Mouse (Mus musculus): ENCODE results near the gene Txndc8.

Gene Txndc8

DNA sequence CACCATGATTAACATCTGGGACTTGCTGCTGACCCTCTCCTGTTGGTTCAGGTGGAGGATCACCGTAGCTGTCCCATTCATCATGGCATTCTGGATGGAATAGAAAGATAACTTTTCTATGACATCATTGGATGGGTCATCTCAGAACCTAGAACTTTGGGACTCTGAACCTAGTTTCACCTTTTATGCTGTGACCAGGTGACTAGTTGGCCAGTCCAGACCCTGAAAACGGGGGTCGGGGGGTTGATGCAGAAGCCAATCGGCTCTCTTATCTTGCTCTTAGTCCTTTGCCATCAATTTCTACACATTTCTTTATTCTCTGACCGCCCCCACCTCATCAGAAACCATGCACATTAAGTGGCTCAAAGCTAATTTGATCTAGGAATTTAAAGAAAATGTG is at the start of gene Txndc8:
Txndc8 (minus strand) TSS at position 101 of the 400 bp plus-strand sequence.
- 94% methylated on average over 5 of the region's 5 CpGs for WGBS

GRCm38 (mm10) chr4:58054441-58054840 is 45.5 kb upstream of the Txndc8 start:
- 85% methylated on average over 5 of the region's 5 CpGs for WGBS

- 62% methylated on average over 8 of the region's 8 CpGs for WGBS
Measured at GRCm38 (mm10) chr4:58050746-58051145, 41.8 kb upstream of the Txndc8 start.

DNA sequence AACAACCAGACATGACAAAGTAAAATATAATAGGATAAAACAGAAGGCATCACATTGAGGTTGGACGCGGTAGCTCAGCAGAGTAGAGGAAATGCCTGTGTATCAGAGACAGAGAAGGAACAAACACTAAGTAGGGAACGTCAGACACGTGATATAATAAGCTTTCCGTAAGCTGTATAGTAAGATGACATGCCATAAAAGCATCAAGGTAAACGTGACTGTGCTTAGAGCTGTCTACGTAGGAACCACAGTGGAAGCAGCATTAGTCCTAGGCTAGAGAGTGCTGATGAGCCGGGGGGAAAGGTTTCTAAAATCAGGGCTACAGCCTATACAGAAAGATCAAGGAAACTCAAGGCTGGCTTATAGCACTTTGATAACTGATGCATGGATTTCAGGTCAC is 41.4 kb upstream of the Txndc8 start:
- 81% methylated on average over 8 of the region's 8 CpGs for WGBS

GRCm38 (mm10) chr4:58044833-58045232 is 35.9 kb upstream of the Txndc8 start:
- 91% methylated on average over 6 of the region's 6 CpGs for WGBS

DNA sequence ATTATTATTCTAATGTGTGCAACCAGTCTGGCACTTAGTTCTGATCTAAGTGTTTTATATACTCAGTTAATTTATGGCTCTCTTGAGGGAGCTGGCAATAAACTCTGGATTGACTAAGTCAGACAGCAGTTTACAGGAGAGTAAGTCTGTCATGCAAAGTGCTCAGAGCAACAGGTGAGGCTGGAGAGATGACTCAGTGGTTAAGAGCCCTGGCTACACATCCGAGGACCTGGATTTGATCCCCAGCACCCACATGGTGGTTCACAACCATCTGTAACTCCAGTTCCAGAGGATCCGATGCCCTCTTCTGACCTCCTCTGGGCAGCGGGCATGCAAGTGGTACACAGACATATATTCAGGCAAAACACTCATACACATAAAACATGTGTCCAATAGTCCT is 35.4 kb upstream of the Txndc8 start:
- WGBS, result 94% methylated on average over 3 of the region's 3 CpGs

GRCm38 (mm10) chr4:58040093-58040492 is 31.2 kb upstream of the Txndc8 start:
- WGBS, result 92% methylated on average over 2 of the region's 2 CpGs

GRCm38 (mm10) chr4:58037096-58037705 is 28.3 kb upstream of the Txndc8 start:
- WGBS, result 92% methylated on average over 6 of the region's 6 CpGs

DNA sequence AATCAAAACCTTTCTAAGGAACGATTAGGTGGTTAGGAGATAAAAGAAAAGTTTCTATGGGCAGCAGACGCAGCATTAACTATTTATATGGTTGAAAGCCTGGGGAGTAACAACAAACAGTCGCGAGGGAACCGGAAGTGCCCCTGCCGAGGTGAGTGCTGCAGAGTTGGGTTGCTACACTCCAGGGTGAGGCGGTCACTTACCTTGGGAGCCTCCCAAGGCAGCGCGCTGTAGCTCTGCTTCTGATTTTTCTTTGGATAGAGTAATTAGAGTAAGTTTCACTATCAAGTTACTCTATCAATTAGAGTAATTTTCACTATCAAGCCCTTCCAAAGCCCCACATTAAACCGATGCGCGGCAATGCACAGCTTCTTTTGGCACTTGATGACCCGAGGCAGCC is 25.7 kb upstream of the Txndc8 start:
- 35% methylated on average over 13 of the region's 13 CpGs for WGBS

- 56% methylated on average over 1 of the region's 1 CpGs for WGBS
Measured at GRCm38 (mm10) chr4:58032714-58033113, 23.8 kb upstream of the Txndc8 start.

DNA sequence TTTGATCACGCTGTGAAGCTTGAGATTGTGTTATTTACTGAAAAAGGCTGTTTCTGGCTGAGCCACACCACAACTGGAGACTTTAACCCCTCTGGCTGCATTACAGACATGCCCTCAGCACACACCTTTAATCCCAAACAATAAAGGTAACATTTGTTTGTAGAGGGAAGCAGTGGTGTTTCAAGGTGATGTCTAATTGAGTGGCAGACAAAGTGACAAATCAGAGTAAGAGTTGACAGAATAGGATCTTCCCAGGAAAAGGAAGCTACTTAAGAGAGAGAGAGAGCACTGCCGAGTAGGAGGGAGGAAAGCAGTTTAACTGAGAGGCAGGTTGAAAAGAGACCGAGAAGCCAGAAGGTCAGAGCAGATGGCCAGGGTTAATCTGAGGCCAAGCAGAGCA is 5.4 kb downstream of the Txndc8 start:
- WGBS, result 78% methylated on average over 3 of the region's 3 CpGs

DNA sequence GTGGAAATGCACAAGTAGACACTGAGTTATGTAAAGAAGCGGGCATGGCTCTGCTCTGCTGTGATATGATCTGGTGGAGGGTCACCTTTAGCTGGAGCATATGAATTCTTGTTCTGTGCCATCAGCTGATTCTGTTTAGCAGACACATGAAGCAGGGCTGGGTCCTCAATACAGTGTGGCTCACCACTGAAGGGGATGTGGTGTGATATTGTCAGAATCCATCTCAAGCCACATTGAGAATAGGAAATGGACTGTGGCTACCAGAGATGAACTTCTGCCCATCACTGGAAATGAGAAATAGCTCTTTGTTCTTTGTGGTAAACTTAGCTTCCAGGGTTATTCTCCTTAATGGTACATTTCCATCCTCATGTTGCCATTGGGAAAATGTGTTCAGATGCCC is 17.5 kb downstream of the Txndc8 start:
- WGBS, result 98% methylated on average over 1 of the region's 1 CpGs

- 91% methylated on average over 6 of the region's 6 CpGs for WGBS
Measured at GRCm38 (mm10) chr4:57974400-57975117, 34.4 kb downstream of the Txndc8 start.

DNA sequence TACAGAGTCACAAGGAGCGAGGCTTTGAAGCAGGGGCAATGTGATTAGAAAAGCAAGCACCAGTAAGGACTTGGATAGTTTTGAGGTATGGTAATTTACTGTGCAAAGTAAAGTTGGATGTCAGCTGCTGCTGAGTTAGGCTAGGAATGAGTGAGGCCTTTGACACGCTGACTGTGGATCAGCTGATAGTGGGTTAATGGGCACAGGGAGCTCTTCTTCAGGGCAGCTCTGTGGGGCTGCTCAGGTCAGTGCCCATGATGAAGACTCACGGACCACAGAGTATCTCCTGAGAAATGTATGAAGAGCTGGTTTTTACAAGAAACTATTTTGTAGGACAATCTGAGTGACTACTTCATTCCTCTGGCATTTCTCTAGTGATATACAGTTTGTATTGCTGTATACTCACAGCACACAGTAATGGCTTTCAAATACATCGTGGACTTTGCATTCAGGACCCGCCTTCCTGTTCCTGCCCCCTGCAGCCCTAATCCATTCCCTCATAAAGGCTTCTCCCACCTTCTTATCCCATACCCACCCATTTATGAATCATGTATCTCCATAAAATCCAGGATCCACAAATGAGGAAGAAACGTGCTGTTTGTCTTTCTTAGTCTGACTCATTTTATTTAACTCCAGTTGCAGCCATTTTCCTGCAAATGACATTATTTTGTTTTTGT is 35.2 kb downstream of the Txndc8 start:
- WGBS, result 88% methylated on average over 6 of the region's 6 CpGs

DNA sequence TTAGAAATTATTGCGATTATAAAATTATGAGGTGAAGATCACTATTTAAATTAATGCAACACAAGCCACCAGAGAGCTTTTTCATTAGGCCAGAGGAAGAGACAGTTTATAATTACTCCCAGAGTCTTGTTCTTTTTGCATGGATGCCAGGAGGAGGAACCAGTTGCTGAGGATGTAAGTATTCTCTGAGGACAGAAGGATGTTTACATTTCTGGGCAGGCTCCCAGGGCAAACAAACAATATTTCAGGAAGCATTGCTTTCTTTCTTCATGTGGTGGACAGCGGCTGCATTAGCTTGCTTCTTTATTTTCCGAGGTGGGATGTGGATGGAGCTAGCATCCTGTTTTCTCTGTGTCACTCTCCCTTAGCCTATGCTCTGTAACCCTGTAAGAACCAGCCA is 41.7 kb downstream of the Txndc8 start:
- 75% methylated on average over 3 of the region's 3 CpGs for WGBS

DNA sequence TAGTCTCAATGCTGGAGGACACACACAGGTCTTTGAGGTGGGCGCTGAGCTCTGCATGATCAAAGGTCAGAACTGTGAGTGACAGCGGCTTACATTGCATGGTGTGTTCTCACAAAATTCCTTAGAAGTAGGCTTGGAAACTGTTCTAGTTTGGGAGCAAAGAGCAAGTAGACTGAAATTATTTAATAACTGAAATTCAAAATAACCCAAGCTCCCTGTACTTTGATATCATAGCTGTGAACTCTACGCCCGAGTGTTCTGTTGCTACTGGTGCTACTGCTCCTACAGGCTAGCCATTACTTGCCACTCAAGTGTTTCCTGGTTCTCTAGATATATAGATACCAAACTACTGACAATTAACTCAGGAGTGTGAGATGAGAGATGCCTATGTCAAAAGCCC is 43.4 kb downstream of the Txndc8 start:
- 94% methylated on average over 4 of the region's 4 CpGs for WGBS

DNA sequence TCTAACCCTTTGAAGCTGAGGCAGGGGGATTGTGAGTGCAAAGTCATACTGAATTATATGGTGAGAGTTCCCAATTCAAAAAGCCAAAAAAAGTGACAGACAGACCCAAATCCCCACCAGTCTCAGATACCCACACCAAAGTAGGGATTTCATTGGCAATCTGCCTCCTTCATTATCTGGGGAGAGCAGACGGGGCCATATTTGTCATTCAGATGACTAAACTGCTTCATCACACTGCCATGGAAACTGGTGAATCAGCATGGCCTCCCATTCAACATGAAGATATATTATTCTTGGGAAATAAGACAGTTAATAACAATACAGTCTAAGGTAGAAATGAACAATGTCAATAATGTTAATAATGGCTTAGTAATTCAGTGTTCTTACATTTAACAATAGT is 44.8 kb downstream of the Txndc8 start:
- WGBS, result 46% methylated on average over 1 of the region's 1 CpGs

GRCm38 (mm10) chr4:57959056-57959455 is 49.9 kb downstream of the Txndc8 start:
- 93% methylated on average over 8 of the region's 8 CpGs for WGBS

GRCm38 (mm10) chr4:57958098-57958497 is 50.8 kb downstream of the Txndc8 start:
- WGBS, result 77% methylated on average over 9 of the region's 9 CpGs

- WGBS, result 58% methylated on average over 11 of the region's 11 CpGs
Measured at GRCm38 (mm10) chr4:57957200-57958085, 51.5 kb downstream of the Txndc8 start.

- under 1% methylated on average over 71 of the region's 71 CpGs for WGBS
Measured at GRCm38 (mm10) chr4:57956029-57956960, 52.6 kb downstream of the Txndc8 start, which contains the start of gene Txn1. Gene Txn1, minus strand, starts transcription at chr4:57956411.

Measured in cerebral cortex, adult 2 months (tissue).